Mouse (Mus musculus): Measurements from ENCODE around the gene Ostm1. TPM values are rescaled to one million over a fixed set of nuclear protein-coding genes. Genes with fewer than 3 reads are reported as not detected.

The Ostm1 gene
- polyA plus RNA-seq, 1 experiment from 2014 or later = 12.1 TPM

- Histone ChIP-seq H3K4me3 (ENCODE audit: low read depth, low read length) (no peak overlapping the region), H3K9me3 (ENCODE audit: low read length) (no peaks in the 10 kb centered on the region), H3K36me3 (replicated peaks; ENCODE audit: insufficient read depth, low read length) (no peaks in the 10 kb centered on the region), H3K9ac (replicated peaks) (no peak overlapping the region), H3K27ac (ENCODE audit: low read depth) (no peak overlapping the region), H3K4me2 (ENCODE audit: low read depth, low read length) (no peak overlapping the region), H3K27me3 (ENCODE audit: insufficient read depth, low read length) (peaks cover 100% of the 10 kb centered on the region), H3K4me1 (ENCODE audit: insufficient read depth) (peaks cover 7% of the 10 kb centered on the region)
- 3% methylated on average over 15 of the region's 15 CpGs for WGBS (ENCODE audit: insufficient replicate concordance)
- no peak for ATAC-seq
- TF ChIP-seq CTCF (IDR thresholded peaks at IDR 0.05; ENCODE audit: low read depth) = no peak
- no peak for TF ChIP-seq EP300 (IDR thresholded peaks at IDR 0.05; ENCODE audit: low read depth)
- DNase-seq = no peak
Observed at GRCm38 (mm10) chr10:42578281-42578675, 5.3 kb upstream of the Ostm1 start.

GRCm38 (mm10) chr10:42578698-42579474, 4.7 kb upstream of the Ostm1 start:
- TF ChIP-seq CTCF (IDR thresholded peaks at IDR 0.05; ENCODE audit: low read depth) (no peak), EP300 (IDR thresholded peaks at IDR 0.05; ENCODE audit: low read depth) (no peak)
- no peaks in the 10 kb centered on the region for H3K36me3 ChIP-seq (replicated peaks; ENCODE audit: insufficient read depth, low read length)
- DNase-seq (no peak), ATAC-seq (no peak)
- H3K4me2 ChIP-seq (ENCODE audit: low read depth, low read length) = 0 out of 2 replicates have a peak overlapping the region, but pooled peaks have one; percentile 22
- no peak overlapping the region for H3K9ac ChIP-seq (replicated peaks)
- WGBS (ENCODE audit: insufficient replicate concordance) = 3% methylated on average over 22 of the region's 22 CpGs
- H3K9me3 ChIP-seq (ENCODE audit: low read length) = no peaks in the 10 kb centered on the region
- peaks cover 7% of the 10 kb centered on the region for H3K4me1 ChIP-seq (ENCODE audit: insufficient read depth)
- no peak overlapping the region for H3K4me3 ChIP-seq (ENCODE audit: low read depth, low read length)
- H3K27ac ChIP-seq (ENCODE audit: low read depth) = no peak overlapping the region
- peaks cover 100% of the 10 kb centered on the region for H3K27me3 ChIP-seq (ENCODE audit: insufficient read depth, low read length)

GRCm38 (mm10) chr10:42579475-42580130, 4.0 kb upstream of the Ostm1 start:
- no peak for DNase-seq
- H3K4me1 ChIP-seq (ENCODE audit: insufficient read depth) = peaks cover 7% of the 10 kb centered on the region
- H3K27ac ChIP-seq (ENCODE audit: low read depth) = no peak overlapping the region
- H3K27me3 ChIP-seq (ENCODE audit: insufficient read depth, low read length) = peaks cover 100% of the 10 kb centered on the region
- 0 out of 2 replicates have a peak overlapping the region, but pooled peaks have one; percentile 22 for H3K4me2 ChIP-seq (ENCODE audit: low read depth, low read length)
- H3K9ac ChIP-seq (replicated peaks) = no peak overlapping the region
- H3K4me3 ChIP-seq (ENCODE audit: low read depth, low read length) = 0 out of 2 replicates have a peak overlapping the region, but pooled peaks have one; percentile 13
- 1% methylated on average over 39 of the region's 41 CpGs for WGBS (ENCODE audit: insufficient replicate concordance)
- H3K9me3 ChIP-seq (ENCODE audit: low read length) = no peaks in the 10 kb centered on the region
- no peaks in the 10 kb centered on the region for H3K36me3 ChIP-seq (replicated peaks; ENCODE audit: insufficient read depth, low read length)
- ATAC-seq = no peak
- TF ChIP-seq EP300 (IDR thresholded peaks at IDR 0.05; ENCODE audit: low read depth) (no peak), CTCF (IDR thresholded peaks at IDR 0.05; ENCODE audit: low read depth) (no peak)

GRCm38 (mm10) chr10:42580131-42580950, 3.3 kb upstream of the Ostm1 start:
- WGBS (ENCODE audit: insufficient replicate concordance) = 2% methylated on average over 29 of the region's 29 CpGs
- peaks cover 7% of the 10 kb centered on the region for H3K4me1 ChIP-seq (ENCODE audit: insufficient read depth)
- ATAC-seq (no peak), DNase-seq (no peak)
- H3K9ac ChIP-seq (replicated peaks) = no peak overlapping the region
- H3K36me3 ChIP-seq (replicated peaks; ENCODE audit: insufficient read depth, low read length) = no peaks in the 10 kb centered on the region
- TF ChIP-seq CTCF (IDR thresholded peaks at IDR 0.05; ENCODE audit: low read depth) (no peak), EP300 (IDR thresholded peaks at IDR 0.05; ENCODE audit: low read depth) (no peak)
- peaks cover 100% of the 10 kb centered on the region for H3K27me3 ChIP-seq (ENCODE audit: insufficient read depth, low read length)
- H3K27ac ChIP-seq (ENCODE audit: low read depth) = no peak overlapping the region
- no peaks in the 10 kb centered on the region for H3K9me3 ChIP-seq (ENCODE audit: low read length)
- H3K4me3 ChIP-seq (ENCODE audit: low read depth, low read length) = no peak overlapping the region
- H3K4me2 ChIP-seq (ENCODE audit: low read depth, low read length) = no peak overlapping the region

- no peak for DNase-seq
Observed at GRCm38 (mm10) chr10:42580951-42581277, 2.7 kb upstream of the Ostm1 start.

More at GRCm38 (mm10) chr10:42580951-42581277, 2.7 kb upstream of the Ostm1 start:
- H3K4me2 ChIP-seq (ENCODE audit: low read depth, low read length) = no peak overlapping the region
- peaks cover 100% of the 10 kb centered on the region for H3K27me3 ChIP-seq (ENCODE audit: insufficient read depth, low read length)
- H3K9me3 ChIP-seq (ENCODE audit: low read length) = no peaks in the 10 kb centered on the region
- no peak overlapping the region for H3K27ac ChIP-seq (ENCODE audit: low read depth)
- no peak overlapping the region for H3K9ac ChIP-seq (replicated peaks)
- H3K4me1 ChIP-seq (ENCODE audit: insufficient read depth) = peaks cover 7% of the 10 kb centered on the region
- 10% methylated on average over 7 of the region's 7 CpGs for WGBS (ENCODE audit: insufficient replicate concordance)
- ATAC-seq = no peak
- H3K36me3 ChIP-seq (replicated peaks; ENCODE audit: insufficient read depth, low read length) = no peaks in the 10 kb centered on the region
- no peak overlapping the region for H3K4me3 ChIP-seq (ENCODE audit: low read depth, low read length)
- no peak for TF ChIP-seq EP300 (IDR thresholded peaks at IDR 0.05; ENCODE audit: low read depth)
